Mouse (Mus musculus) stomach, embryonic 16.5 days (tissue): ENCODE results near the gene Ankrd55. TPM values are rescaled to one million over a fixed set of nuclear protein-coding genes. Genes with fewer than 3 reads are reported as not detected.
"Not testable (repeated sequence)": the region's sequence is repeated elsewhere in the genome, so short reads cannot be mapped to it uniquely, and the experiment has no call there.

ENCODE experiments used
- ATAC-seq: fragments of 200-750 bp; cut with Nextera tagmentation; 2 replicates; pipeline ENCODE4 v1.8.0; 2017; ENCODE audit warnings: moderate number of reproducible peaks, moderate TSS enrichment; ENCODE audit not compliant: insufficient read depth, low FRiP score
- H3K27ac ChIP-seq: fragments of 300-500 bp; sonication (generic); 2 replicates; pipeline ENCODE4 v1.5.1; 2014; ENCODE audit warnings: low read length
- H3K27me3 ChIP-seq: fragments of 300-500 bp; sonication (generic); 2 replicates; pipeline ENCODE4 v1.6.1; 2014; ENCODE audit warnings: low read length, control low read depth, mixed read lengths; ENCODE audit not compliant: control insufficient read depth, insufficient read depth
- H3K36me3 ChIP-seq: fragments of 300-500 bp; sonication (generic); 2 replicates; pipeline ENCODE4 v1.6.1; 2014; ENCODE audit warnings: low read length; ENCODE audit not compliant: control insufficient read depth, insufficient read depth
- H3K4me1 ChIP-seq: fragments of 300-500 bp; sonication (generic); 2 replicates; pipeline ENCODE4 v1.6.1; 2014; ENCODE audit warnings: low read length, control low read depth, mixed read lengths; ENCODE audit not compliant: control insufficient read depth, insufficient read depth
- H3K4me2 ChIP-seq: fragments of 300-500 bp; sonication (generic); 2 replicates; pipeline ENCODE4 v1.6.1; 2014; ENCODE audit warnings: low read depth, low read length, mixed read lengths
- H3K4me3 ChIP-seq: fragments of 300-500 bp; sonication (generic); replicated peaks from 2 replicates; pipeline ENCODE4 v1.5.1; 2014; ENCODE audit warnings: mild to moderate bottlenecking, low read length
- H3K9ac ChIP-seq: fragments of 300-500 bp; sonication (generic); 2 replicates; pipeline ENCODE4 v1.6.1; 2014; ENCODE audit warnings: low read length
- H3K9me3 ChIP-seq: fragments of 300-500 bp; sonication (generic); replicated peaks from 2 replicates; pipeline ENCODE4 v1.6.1; 2016; ENCODE audit warnings: low read length, control low read depth; ENCODE audit not compliant: control insufficient read depth
- WGBS: fragments of 180-500 bp; shearing (Covaris S2); extraction: QIAGEN DNeasy Blood & Tissue Kit; methylation state at CpG from one replicate; pipeline ENCODE4 v1.1.7; 2014; 5-methylcytosine and 5-hydroxymethylcytosine counted together
- polyA plus RNA-seq: library from polyadenylated mRNA; unstranded; fragments of >200 nt; fragmentation: Nextera tagmentation; extraction: Ambion mirVana; gene quantifications from 2 replicates; pipeline ENCODE4 v1.2.1, GENCODE M21; 2015

Ankrd55 gene
- polyA plus RNA-seq, 1 experiment from 2014 or later = 0.39 TPM

DNA sequence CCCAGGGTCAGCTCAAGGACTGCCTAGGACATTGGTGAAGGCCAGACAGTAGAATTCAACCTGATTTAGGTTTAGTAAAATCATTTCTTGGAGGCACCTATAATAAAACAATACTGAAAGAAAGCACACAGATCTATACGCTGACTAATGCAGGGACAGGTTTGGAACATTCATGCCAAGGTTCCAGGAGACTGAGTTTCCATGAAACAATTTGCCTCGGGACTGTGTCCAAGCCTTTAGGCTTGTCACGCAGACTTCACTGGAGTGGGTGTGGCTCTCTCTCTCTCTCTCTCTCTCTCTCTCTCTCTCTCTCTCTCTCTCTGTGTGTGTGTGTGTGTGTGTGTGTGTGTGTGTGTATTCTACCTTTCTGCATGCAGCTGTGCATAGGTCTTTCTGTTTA is 23.4 kb downstream of the Ankrd55 start:
- 58% methylated on average over 3 of the region's 3 CpGs for WGBS
- H3K27ac ChIP-seq, H3K36me3 ChIP-seq, H3K4me2 ChIP-seq, H3K9ac ChIP-seq, H3K27me3 ChIP-seq, ATAC-seq, H3K4me3 ChIP-seq, H3K4me1 ChIP-seq, H3K9me3 ChIP-seq: not testable (repeated sequence)

DNA sequence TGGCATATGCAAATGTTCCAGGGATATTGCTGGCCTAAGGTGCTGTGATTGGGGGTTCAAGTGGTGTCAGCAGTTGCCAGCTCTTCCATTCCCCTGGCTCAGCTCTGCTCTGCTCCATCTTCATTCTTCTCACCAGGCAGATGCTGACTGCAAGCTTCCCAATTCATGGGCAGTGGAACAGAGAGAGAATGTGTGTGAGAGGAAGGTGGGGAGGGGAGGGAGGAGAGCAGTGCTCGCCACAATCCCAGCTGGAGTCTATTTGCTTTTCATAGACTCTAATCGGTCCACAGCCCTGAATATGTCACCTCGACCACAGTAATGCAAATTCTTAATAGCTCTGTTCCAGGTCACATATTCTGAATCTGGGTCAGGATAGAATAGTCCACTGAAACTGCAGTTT is 27.2 kb downstream of the Ankrd55 start:
- no peak for ATAC-seq
- no peaks in the 10 kb centered on the region for H3K4me1 ChIP-seq
- H3K27me3 ChIP-seq = no peaks in the 10 kb centered on the region
- H3K9ac ChIP-seq = no peak overlapping the region
- WGBS = 18% methylated on average over 3 of the region's 3 CpGs
- H3K4me3 ChIP-seq = no peak overlapping the region
- no peak overlapping the region for H3K4me2 ChIP-seq
- H3K27ac ChIP-seq = no peak overlapping the region
- H3K9me3 ChIP-seq = no peaks in the 10 kb centered on the region
- H3K36me3 ChIP-seq = no peaks in the 10 kb centered on the region

DNA sequence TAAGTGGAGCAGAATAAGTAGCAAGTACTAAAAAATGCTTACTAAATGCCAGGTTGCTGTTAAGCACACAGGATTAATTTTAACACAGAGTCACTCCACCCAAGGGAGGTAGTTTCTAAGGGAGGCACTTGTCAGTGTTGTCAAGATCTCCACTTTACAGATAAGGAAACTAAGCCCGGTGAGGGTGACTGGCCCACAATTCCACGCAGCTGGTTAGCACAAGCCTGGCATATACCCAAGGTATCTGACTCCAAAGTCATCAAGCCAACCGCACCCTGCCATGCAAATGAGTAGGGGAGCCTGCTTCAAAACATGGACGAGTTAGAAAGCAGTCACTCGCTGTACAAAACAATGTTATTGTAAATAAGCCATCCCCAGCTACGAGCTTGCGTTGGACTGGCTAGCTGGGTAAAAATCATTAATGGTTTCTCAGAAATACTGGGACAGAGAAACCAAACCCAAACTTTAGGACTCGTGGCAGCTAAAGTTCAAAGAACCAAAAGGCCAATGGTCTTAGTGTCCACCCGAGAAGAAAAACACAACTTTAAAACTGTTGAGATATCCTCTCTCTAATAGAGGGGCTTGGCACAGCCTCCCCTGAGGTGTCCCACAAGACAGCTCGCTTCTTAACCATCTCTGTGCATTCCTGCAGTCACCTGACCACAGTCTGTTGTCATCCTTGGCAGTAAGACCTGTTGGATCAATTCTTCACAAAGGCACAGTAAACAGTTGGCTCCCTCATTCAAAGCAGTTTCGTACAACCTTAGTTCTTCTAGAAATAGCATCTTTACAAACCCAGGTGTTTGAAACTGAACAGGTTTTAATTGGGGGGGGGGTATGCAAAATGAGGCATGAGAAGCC is 28.6 kb downstream of the Ankrd55 start:
- Histone ChIP-seq H3K36me3 (no peaks in the 10 kb centered on the region), H3K9ac (no peak overlapping the region), H3K4me2 (no peak overlapping the region), H3K4me3 (no peak overlapping the region), H3K9me3 (no peaks in the 10 kb centered on the region), H3K4me1 (no peaks in the 10 kb centered on the region), H3K27me3 (no peaks in the 10 kb centered on the region), H3K27ac (no peak overlapping the region)
- 55% methylated on average over 11 of the region's 11 CpGs for WGBS
- no peak for ATAC-seq

DNA sequence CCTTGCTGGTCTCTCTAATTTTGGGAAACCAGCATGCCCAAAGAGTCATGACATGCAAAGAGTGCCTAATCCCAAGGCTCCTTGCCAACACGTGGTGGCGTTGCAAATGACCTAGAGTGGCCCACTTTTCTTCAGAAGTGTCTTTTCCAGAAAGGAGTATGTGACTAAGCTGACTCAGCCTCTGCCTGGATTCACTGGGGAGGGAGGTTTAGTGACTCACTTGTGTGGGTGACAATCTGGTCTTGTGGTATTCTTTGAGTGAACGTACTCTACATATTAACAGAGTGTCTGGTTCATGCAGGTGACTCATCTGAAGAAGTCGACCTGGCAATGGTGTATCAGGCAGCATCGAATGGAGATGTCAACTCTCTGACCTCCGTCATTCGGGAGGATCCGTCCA is 29.9 kb downstream of the Ankrd55 start:
- ATAC-seq = no peak
- H3K4me3 ChIP-seq = no peak overlapping the region
- no peaks in the 10 kb centered on the region for H3K4me1 ChIP-seq
- H3K9me3 ChIP-seq = no peaks in the 10 kb centered on the region
- WGBS = 87% methylated on average over 8 of the region's 8 CpGs
- H3K4me2 ChIP-seq = no peak overlapping the region
- no peak overlapping the region for H3K9ac ChIP-seq
- H3K36me3 ChIP-seq = no peaks in the 10 kb centered on the region
- no peak overlapping the region for H3K27ac ChIP-seq
- H3K27me3 ChIP-seq = no peaks in the 10 kb centered on the region

DNA sequence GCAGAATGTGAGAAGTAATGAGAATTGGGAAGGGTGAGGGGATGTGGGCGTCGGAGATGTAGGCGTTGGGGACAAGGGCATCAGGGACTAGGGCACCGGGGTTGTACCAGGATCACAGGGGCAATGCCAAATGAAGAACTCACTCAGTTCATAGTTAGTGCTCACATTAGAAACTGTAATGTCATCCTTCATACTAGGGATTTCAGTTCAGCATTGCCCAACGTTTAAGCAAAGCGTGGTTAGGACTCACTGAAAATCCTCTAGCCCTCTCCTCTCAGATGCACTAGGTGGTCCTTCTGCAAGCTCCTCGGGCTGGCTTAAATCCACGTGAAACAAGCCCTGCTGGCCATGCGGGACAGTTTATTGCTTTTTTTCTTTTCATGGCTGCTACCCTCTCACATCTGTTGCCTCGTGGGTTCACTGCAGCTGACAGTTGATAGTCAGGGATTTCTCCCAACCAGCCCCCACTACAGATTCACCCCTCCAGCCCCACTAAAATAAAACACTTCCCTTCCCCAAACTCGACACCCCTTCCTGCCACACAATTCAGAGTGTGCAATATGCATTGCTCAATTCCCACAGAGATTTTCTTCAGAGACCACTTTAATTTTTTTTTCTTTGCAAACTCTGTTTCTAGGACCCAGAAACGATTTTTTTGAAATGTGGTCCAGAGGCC is 35.5 kb downstream of the Ankrd55 start:
- peaks cover 3% of the 10 kb centered on the region; the same call in 1 of the 2 replicates for H3K4me1 ChIP-seq
- H3K9me3 ChIP-seq = no peaks in the 10 kb centered on the region
- 64% methylated on average over 12 of the region's 12 CpGs for WGBS
- no peak for ATAC-seq
- no peak overlapping the region for H3K9ac ChIP-seq
- no peaks in the 10 kb centered on the region for H3K36me3 ChIP-seq
- no peak overlapping the region for H3K4me2 ChIP-seq
- no peak overlapping the region for H3K4me3 ChIP-seq
- H3K27ac ChIP-seq = no peak overlapping the region
- no peaks in the 10 kb centered on the region for H3K27me3 ChIP-seq

DNA sequence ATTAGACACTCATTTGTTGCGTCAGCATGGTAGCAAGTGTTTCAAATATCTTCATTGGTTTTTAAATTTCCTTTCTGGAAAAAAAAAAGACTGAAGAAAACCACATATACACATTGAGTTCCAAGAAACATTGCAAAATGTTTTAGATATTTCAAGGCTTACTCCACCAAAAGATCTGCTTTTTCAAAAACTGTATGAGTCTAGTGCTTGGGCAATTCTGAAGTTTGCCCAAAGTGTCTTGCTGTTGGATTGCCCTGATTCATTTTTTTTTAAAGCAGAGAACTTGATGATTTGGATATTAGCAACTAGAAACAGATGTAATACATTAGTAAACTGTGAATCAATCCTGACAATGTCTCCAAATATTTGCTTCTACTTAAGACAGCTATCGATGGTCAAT is 36.9 kb downstream of the Ankrd55 start:
- 74% methylated on average over 2 of the region's 2 CpGs for WGBS
- H3K27me3 ChIP-seq = no peaks in the 10 kb centered on the region
- H3K4me2 ChIP-seq = no peak overlapping the region
- peaks cover 3% of the 10 kb centered on the region; the same call in 1 of the 2 replicates for H3K4me1 ChIP-seq
- no peaks in the 10 kb centered on the region for H3K36me3 ChIP-seq
- no peak for ATAC-seq
- H3K4me3 ChIP-seq = no peak overlapping the region
- no peak overlapping the region for H3K27ac ChIP-seq
- no peak overlapping the region for H3K9ac ChIP-seq
- H3K9me3 ChIP-seq = no peaks in the 10 kb centered on the region

DNA sequence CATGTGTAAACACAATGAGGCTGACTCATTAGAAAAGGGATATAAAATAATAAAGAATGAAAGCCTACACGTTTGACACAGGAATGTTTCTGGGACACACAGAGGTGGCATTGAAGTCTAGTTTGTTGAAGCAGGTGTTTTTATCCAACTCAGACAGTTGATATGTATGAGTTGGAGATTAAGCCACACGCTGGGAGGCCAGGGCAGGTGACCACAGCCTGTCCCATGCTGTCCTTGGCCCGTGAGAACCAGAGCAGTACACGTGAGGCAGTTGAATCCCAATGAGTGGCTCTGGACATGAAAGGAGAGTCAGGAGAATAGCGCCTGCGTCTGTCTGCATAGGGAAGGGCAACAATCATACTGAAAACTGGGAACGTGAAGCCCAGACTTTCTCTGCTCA is 38.2 kb downstream of the Ankrd55 start:
- Histone ChIP-seq H3K36me3 (no peaks in the 10 kb centered on the region), H3K27ac (no peak overlapping the region), H3K4me2 (no peak overlapping the region), H3K9ac (no peak overlapping the region), H3K4me3 (no peak overlapping the region), H3K27me3 (no peaks in the 10 kb centered on the region), H3K4me1 (peaks cover 11% of the 10 kb centered on the region), H3K9me3 (no peaks in the 10 kb centered on the region)
- WGBS = 64% methylated on average over 7 of the region's 7 CpGs
- ATAC-seq = peak; percentile 65; the same call in 1 of the 2 replicates

DNA sequence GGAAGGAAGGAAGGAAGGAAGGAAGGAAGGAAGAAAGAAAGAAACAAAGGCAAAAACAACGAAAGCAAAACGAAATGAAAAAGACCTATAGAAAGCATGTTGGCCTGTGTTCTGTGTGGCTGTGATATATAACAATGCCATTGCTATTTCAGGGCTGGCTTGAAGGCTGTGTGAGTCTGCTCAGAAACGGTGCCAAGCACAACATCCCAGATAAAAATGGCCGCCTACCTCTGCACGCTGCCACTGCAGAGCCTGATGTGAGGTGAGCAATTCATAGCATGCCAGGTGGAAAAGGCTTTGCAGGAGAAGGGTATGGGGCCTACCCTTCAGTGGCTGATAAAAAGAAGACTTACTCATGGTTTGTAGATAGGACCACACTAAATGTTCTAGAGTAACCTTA is 38.7 kb downstream of the Ankrd55 start:
- H3K36me3 ChIP-seq = no peaks in the 10 kb centered on the region
- H3K4me2 ChIP-seq = no peak overlapping the region
- no peak for ATAC-seq
- H3K27ac ChIP-seq = peak overlapping the region; percentile 36; the same call in 1 of the 2 replicates
- no peaks in the 10 kb centered on the region for H3K27me3 ChIP-seq
- no peak overlapping the region for H3K9ac ChIP-seq
- H3K9me3 ChIP-seq = no peaks in the 10 kb centered on the region
- 81% methylated on average over 5 of the region's 5 CpGs for WGBS
- H3K4me1 ChIP-seq = peaks cover 13% of the 10 kb centered on the region
- no peak overlapping the region for H3K4me3 ChIP-seq

DNA sequence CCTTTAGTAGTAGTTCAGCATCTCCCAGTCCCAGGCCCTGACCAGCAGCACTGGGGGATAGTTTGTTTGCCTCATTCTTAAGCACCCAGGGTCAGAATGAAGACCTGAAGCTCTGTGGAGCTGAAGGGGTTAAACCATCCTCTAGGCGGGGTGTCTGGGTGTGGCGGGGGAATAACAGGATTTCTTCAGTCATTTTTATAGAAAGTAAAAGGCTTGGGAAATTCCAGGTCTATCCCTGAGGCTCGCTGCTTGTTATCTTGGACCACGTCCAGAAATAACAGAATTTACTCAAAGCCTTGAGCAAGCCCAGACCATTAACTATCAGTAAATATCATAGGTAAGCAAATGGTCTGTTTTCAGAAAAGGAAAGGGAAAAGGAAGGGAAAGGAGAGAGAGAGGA is 39.3 kb downstream of the Ankrd55 start:
- 20% methylated on average over 4 of the region's 4 CpGs for WGBS
- Histone ChIP-seq H3K4me1 (peaks cover 13% of the 10 kb centered on the region), H3K9me3 (no peaks in the 10 kb centered on the region), H3K4me2 (no peak overlapping the region), H3K4me3 (no peak overlapping the region), H3K27me3 (no peaks in the 10 kb centered on the region), H3K36me3 (no peaks in the 10 kb centered on the region), H3K9ac (no peak overlapping the region), H3K27ac (peak overlapping the region; percentile 36; the same call in 1 of the 2 replicates)
- no peak for ATAC-seq
